17 mouse cellular contexts compared by ENCODE assay signal in genomic region chr8:11506074-11506473, GRCm38 (mm10). TPM values are rescaled to one million over a fixed set of nuclear protein-coding genes. Genes with fewer than 3 reads are reported as not detected.
"Had no signal": no experiment of that assay in that cellular context is flagged by ENCODE, and none has a peak within 500 bp of the region (broad histone marks: within the 10 kb centered on the region; RNA-seq: fewer than 3 reads in every experiment).

No protein-coding gene starts in this region.

- H3K4me2 ChIP-seq: heart, embryonic 11.5 days; heart, embryonic 13.5 days; heart, embryonic 15.5 days; hindbrain, embryonic 12.5 days; hindbrain, embryonic 15.5 days; intestine, embryonic 15.5 days; kidney, embryonic 15.5 days; limb, embryonic 12.5 days; liver, embryonic 11.5 days; liver, embryonic 13.5 days had no signal

- H3K27me3 ChIP-seq: heart, embryonic 13.5 days; heart, embryonic 15.5 days; hindbrain, embryonic 12.5 days; hindbrain, embryonic 15.5 days; intestine, embryonic 15.5 days; kidney, embryonic 15.5 days; limb, embryonic 12.5 days; liver, embryonic 13.5 days had no signal

- H3K27ac ChIP-seq: gastrocnemius, adult 2 months; heart, adult 2 months; heart, embryonic 13.5 days; heart, embryonic 15.5 days; hindbrain, embryonic 10.5 days; hindbrain, embryonic 12.5 days; hindbrain, embryonic 15.5 days; intestine, embryonic 15.5 days; kidney, embryonic 15.5 days; layer of hippocampus, adult 2 months; left cerebral cortex, adult 2 months; limb, embryonic 10.5 days; limb, embryonic 12.5 days; liver, embryonic 13.5 days had no signal

- ATAC-seq: intestine, embryonic 15.5 days had no signal

- H3K9ac ChIP-seq: heart, embryonic 13.5 days; heart, embryonic 15.5 days; hindbrain, embryonic 12.5 days; hindbrain, embryonic 15.5 days; intestine, embryonic 15.5 days; kidney, embryonic 15.5 days; limb, embryonic 12.5 days; liver, embryonic 13.5 days had no signal

- H3K4me1 ChIP-seq: heart, embryonic 13.5 days; hindbrain, embryonic 10.5 days; hindbrain, embryonic 12.5 days; hindbrain, embryonic 15.5 days; intestine, embryonic 15.5 days; kidney, embryonic 15.5 days; limb, embryonic 12.5 days had no signal

- DNase-seq: gastrocnemius, postnatal 25 days had no signal

- H3K9me3 ChIP-seq: heart, embryonic 13.5 days; heart, embryonic 15.5 days; hindbrain, embryonic 10.5 days; hindbrain, embryonic 12.5 days; hindbrain, embryonic 15.5 days; intestine, embryonic 15.5 days; kidney, embryonic 15.5 days; limb, embryonic 10.5 days; limb, embryonic 12.5 days; liver, embryonic 13.5 days had no signal

- H3K4me3 ChIP-seq: gastrocnemius, adult 2 months; heart, adult 2 months; heart, embryonic 13.5 days; heart, embryonic 15.5 days; hindbrain, embryonic 10.5 days; hindbrain, embryonic 12.5 days; hindbrain, embryonic 15.5 days; intestine, embryonic 15.5 days; kidney, embryonic 15.5 days; layer of hippocampus, adult 2 months; left cerebral cortex, adult 2 months; limb, embryonic 10.5 days; limb, embryonic 12.5 days; liver, embryonic 13.5 days had no signal

RNA-seq across cellular contexts. Expression of gene Rab20, which starts 27.6 kb away (rescaled TPM):
- total RNA-seq: layer of hippocampus, adult 2 months had no signal
